Mouse (Mus musculus) gastrocnemius, adult 2 months (tissue): Measurements from ENCODE around the gene Foxn3. TPM values are rescaled to one million over a fixed set of nuclear protein-coding genes. Genes with fewer than 3 reads are reported as not detected.

Experiments used
- DNase-seq: peaks from one replicate; pipeline ENCODE4 v3.0.0; 2022
- H3K27ac ChIP-seq: fragments of 200-600 bp; 2 replicates; pipeline ENCODE4 v1.8.1; 2022; ENCODE audit warnings: mild to moderate bottlenecking
- H3K4me3 ChIP-seq: fragments of 200-600 bp; 2 replicates; pipeline ENCODE4 v1.8.1; 2022; ENCODE audit warnings: mild to moderate bottlenecking, moderate library complexity
- CTCF ChIP-seq: fragments of 200-600 bp; IDR thresholded peaks from 2 replicates; pipeline ENCODE4 v1.8.1; 2022; ENCODE audit warnings: antibody characterized with exemption, mild to moderate bottlenecking, moderate library complexity
- intact Hi-C: fragments of 180-260 bp; cut with DNase I; formaldehyde crosslinking; loops from one replicate; pipeline ENCODE4 v1.15.1; 2025
- total RNA-seq, 2 experiments: library from RNA; stranded (reverse); gene quantifications; 2 replicates each; pipeline ENCODE4 v1.2.3; 2021

Foxn3 gene
- total RNA-seq, 2 experiments from 2014 or later, result 190 to 201 TPM

DNA sequence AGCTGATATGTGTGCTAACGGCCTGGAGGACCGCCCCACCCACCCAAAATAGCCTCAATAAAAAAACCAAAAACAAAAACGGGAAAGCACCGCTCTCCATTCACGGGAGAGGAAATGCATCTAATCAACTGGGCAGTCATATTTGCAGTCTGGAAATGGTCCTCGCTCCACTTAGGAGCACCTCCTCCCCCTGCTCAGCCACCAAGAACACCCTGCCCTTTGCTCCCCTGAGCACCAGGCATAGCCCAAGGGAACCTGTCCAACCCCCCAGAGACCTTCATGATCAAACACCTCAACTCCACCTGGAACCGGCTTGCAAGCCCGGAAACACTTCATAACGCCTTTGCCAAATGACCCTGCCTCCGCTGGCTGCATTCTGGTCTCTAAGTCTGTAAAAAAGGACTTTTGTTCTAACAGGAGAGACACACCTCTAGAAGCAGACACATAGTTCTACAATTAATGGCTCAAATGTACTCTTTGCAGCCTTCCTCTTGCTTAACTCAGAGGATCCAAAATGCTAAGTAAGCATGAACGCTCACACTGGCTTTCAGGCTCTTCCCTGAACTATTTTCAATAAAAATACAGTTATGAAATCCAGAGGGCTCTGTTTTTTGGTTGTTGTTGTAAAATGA, 2.6 kb downstream of the Foxn3 start:
- peak; percentile 64 for DNase-seq
- no peak for TF ChIP-seq CTCF
- intact Hi-C loops, result loop anchor here (5.0 to 10.0 kb wide), 5 partner anchors 161 to 464 kb away; no protein-coding TSS in a partner anchor
- Histone ChIP-seq H3K4me3 (peak overlapping the region; percentile 97), H3K27ac (peak overlapping the region; percentile 97)

- intact Hi-C loops, result no loop called here
- Histone ChIP-seq H3K4me3 (no peak overlapping the region), H3K27ac (peak overlapping the region; percentile 97)
- DNase-seq, result no peak
- no peak for TF ChIP-seq CTCF
Observed at GRCm38 (mm10) chr12:99559483-99559882, 3.9 kb downstream of the Foxn3 start.

- Histone ChIP-seq H3K27ac (peak overlapping the region; percentile 97), H3K4me3 (no peak overlapping the region)
- no peak for TF ChIP-seq CTCF
- intact Hi-C loops, result no loop called here
- no peak for DNase-seq
Observed at GRCm38 (mm10) chr12:99558476-99558875, 4.9 kb downstream of the Foxn3 start.

GRCm38 (mm10) chr12:99557498-99557897, 5.9 kb downstream of the Foxn3 start:
- intact Hi-C loops, result no loop called here
- DNase-seq, result peak; percentile 29
- H3K27ac ChIP-seq, result peak overlapping the region; percentile 58
- peak overlapping the region; percentile 17 for H3K4me3 ChIP-seq
- TF ChIP-seq CTCF, result no peak

DNA sequence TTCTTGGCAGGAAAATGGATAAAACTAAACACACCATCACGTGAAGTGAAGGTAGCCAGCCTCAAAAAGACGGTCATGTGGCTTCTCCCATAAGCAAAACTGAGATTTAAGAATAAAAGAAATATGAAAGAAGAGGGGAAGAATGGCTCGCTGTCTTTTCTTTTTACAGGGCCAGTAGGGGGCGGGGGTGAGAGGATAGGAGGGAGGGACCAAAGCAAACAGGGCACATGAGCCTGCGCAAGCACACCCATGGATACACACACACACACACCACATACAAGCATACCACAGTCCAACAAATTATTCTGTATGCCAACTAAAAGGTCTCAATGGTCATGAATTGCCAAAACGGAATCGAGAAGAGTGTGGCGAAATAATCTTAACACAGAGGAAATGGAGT, 12.8 kb downstream of the Foxn3 start:
- TF ChIP-seq CTCF, result peak; percentile 35; the same call in 1 of the 2 replicates
- intact Hi-C loops, result no loop called here
- Histone ChIP-seq H3K27ac (no peak overlapping the region), H3K4me3 (no peak overlapping the region)
- no peak for DNase-seq

- TF ChIP-seq CTCF, result no peak
- intact Hi-C loops, result no loop called here
- DNase-seq, result no peak
- no peak overlapping the region for H3K27ac ChIP-seq
- H3K4me3 ChIP-seq, result no peak overlapping the region
Observed at GRCm38 (mm10) chr12:99549811-99550210, 13.6 kb downstream of the Foxn3 start.

DNA sequence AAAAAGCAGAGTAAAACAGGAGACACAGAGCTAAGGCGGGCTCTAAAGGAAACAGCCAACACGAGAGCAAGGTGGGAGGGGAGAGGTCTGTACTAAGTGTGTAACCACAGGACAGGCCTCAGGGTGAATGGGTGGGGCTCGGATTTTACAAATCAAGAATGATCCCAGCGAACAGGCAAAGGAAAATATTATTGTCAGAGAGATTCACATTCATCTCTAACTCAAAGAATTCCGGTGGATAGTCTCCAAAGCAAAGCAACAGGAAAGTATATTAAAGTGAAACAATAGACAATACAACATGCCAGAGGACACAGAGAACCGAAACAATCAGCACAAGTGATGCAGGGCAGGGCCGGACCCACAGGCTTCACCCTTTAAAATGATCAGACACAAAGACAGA, 15.0 kb downstream of the Foxn3 start:
- intact Hi-C loops, result no loop called here
- no peak for DNase-seq
- Histone ChIP-seq H3K27ac (peak overlapping the region; percentile 55), H3K4me3 (peak overlapping the region; percentile 9; the same call in 1 of the 2 replicates)
- no peak for TF ChIP-seq CTCF

DNA sequence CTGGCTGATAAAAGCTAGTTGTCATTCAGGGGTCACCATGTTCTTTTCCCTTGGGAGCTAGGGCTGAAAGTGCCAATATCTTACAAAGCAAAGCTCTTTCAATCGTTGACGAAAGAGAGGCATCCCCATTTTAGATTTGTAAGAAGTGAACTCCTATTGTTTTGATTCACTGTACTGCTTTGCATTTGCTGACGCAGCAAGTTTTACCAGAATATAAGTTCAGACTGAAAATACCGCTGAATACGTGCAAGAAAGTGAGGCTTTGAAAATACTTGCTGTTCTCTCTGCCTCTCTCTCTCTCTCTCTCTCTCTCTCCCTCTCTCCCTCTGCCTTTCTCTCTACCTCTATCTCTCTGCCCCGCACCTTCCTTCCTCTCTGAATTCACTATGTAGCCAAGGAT, 16.1 kb downstream of the Foxn3 start:
- Histone ChIP-seq H3K4me3 (no peak overlapping the region), H3K27ac (0 out of 2 replicates have a peak overlapping the region, but pooled peaks have one; percentile 12)
- intact Hi-C loops, result no loop called here
- no peak for DNase-seq
- no peak for TF ChIP-seq CTCF

- peak overlapping the region; percentile 66 for H3K27ac ChIP-seq
- no peak for TF ChIP-seq CTCF
- no peak overlapping the region for H3K4me3 ChIP-seq
- no peak for DNase-seq
- intact Hi-C loops, result no loop called here
Observed at GRCm38 (mm10) chr12:99545270-99545770, 18.1 kb downstream of the Foxn3 start.

- Histone ChIP-seq H3K27ac (peak overlapping the region; percentile 66), H3K4me3 (no peak overlapping the region)
- intact Hi-C loops, result loop anchor here (5.0 kb wide), 1 partner anchor 152 kb away; no protein-coding TSS in a partner anchor
- no peak for TF ChIP-seq CTCF
- DNase-seq, result no peak
Observed at GRCm38 (mm10) chr12:99544262-99545128, 18.9 kb downstream of the Foxn3 start.

DNA sequence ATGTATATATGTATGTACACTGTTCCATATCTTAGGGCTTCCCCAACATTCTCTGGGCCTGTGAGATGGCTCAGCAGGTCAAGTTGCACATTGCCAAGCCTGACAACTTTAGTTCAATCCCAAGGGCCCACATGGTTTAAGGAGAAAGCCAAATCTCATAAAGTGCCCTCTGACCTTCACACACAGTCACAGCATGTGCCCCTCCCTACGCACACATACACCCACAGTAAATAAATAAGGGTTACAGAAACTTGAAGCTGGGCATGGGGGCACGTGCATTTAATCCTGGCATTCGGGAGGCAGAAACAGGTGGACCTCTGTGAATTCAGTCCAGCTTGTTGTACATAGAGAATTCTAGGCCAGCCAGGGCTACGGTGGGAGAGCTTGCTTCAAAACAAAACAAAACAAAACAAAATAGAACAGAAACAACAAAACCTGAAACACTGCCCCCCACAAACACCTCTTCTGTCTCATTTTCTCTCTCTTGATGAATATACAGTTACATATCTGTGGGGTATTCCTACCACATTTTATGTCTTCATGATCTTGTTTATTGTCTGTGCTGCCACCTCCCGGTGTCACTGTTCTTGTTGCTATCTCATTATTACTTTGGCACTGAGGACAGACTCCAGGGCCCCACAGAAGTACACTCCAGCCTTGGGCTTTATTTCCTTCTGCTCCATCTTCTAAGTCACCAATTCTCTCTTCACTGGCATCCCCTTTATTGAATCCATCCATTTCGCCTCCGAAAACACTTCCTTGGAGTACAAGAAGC, 19.8 kb downstream of the Foxn3 start:
- no peak for DNase-seq
- intact Hi-C loops, result loop anchor here (5.0 kb wide), 1 partner anchor 151 kb away; no protein-coding TSS in a partner anchor
- no peak overlapping the region for H3K4me3 ChIP-seq
- peak; percentile 40 for TF ChIP-seq CTCF
- peak overlapping the region; percentile 66; the same call in 1 of the 2 replicates for H3K27ac ChIP-seq

- no peak for TF ChIP-seq CTCF
- DNase-seq, result no peak
- Histone ChIP-seq H3K27ac (no peak overlapping the region), H3K4me3 (no peak overlapping the region)
- intact Hi-C loops, result loop anchor here (5.0 kb wide), 1 partner anchor 148 kb away; no protein-coding TSS in a partner anchor
Observed at GRCm38 (mm10) chr12:99540201-99540600, 23.2 kb downstream of the Foxn3 start.
